Mouse (Mus musculus) spleen, adult 18-20 months (tissue): ENCODE results near the gene Trank1.
A peak's percentile ranks its signal among the peaks of the same experiment; 100 is the strongest.

ENCODE experiments used
- DNase-seq, 2 experiments: peaks; one replicate each; pipeline ENCODE4 v3.0.0; 2022; ENCODE audit warnings: mixed read lengths in 2 of 2

The Trank1 gene

GRCm38 (mm10) chr9:111304036-111304435, 7.5 kb upstream of the Trank1 start:
- no peak for DNase-seq

DNA sequence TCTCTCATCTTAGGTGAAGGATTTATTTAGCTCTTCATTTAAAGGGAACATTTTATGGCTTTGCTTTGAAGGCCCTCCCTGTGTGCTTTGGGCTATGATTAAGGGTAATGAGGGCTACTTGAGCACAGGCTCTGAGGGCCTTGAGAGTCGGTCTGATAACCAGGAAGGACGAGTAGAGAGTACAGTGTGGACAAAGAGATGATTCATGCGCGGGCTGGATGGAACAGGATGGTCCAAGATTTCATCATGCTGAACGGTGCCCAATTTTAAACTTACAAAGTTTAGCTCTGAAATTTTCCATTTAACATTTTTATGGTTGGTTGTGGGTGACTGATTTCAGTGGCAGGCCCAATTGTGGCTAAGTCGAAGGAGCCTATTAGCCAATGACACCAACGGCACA, 5.4 kb upstream of the Trank1 start:
- DNase-seq: no peak

DNA sequence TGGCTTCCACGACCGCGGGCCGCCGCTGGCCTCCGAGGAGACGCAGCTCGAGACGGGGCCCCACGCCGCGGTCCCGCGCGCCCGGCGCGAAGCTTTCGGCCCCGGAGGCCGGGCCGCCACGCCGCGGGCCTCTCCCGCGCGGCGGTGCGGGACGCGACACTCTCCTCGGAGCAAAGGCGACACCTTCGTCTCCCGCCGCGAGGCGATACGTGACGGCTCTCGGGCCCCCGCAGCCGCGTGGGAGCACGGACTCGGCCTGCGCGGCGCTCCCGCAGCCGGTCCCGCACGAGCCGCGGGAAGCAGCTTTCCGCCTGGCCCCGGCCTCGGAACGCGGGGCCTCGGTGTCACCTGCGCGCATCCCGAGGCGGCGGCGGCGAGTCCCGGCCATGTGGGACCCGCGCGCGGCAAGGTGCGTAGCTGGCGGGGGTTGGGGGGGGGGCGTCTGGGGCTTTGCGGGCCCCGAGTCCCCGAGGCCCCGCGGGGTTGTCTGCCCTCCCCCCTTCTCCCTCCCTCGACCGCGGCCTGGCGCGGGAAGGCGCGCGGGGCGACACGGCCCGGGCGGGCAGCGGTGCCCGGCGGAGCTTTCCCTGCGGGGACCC, 403 bp downstream of the Trank1 start:
- DNase-seq: no peak

DNA sequence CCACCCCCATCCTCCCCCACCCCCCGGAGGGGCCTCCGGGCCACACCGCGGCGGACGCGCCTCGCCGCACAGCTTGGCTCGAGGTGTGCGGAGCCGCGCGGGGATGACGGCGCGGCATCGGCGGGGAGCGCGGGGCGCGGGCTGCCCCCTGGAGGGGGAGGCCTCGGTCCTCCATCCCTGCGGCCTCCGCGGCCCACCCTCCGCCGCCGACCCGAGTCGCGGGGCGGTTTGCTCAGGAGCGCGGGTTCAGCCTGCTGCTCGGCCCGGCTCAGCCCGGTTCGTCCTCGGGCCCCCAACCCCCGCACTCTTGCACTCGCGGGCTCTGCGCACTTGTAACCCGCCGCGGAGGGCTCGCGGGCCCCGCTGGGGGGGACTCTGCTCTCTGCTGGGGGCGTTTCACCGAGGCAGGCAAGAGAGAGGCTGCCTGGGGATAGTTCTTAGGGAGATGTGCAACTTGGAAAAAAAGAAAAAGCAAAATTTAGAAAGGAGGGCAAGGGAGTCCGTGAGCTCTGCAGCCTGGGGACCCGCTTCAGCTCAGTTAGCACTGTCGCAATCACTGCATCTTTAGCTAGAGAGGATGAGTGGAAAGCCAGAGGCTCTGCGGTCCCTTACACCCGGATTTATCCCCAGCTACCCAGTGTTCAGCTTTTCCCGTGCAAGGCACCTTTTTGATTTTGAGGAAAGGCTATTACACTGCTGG, 1.1 kb downstream of the Trank1 start:
- DNase-seq: no peak

- no peak for DNase-seq
Measured at GRCm38 (mm10) chr9:111313299-111313698, 1.8 kb downstream of the Trank1 start.

DNA sequence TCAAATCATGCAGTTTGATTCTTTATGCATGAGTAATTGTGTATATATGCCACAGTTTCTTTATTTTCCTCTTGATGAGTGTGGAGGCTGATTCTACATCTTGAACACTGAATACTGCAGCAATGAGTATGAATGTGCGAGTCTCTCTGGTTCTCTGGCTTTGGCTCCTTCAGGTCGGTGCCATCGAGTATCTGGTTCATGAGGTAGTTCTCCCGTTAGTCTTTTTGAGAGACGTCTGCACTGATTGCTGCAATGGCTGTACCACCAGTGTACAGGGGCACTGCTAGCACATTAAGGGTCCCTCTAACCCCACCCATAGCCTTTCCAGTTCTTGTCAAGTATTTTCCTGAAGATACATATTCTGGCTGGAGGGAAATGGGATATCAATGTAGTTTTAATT, 2.3 kb downstream of the Trank1 start:
- DNase-seq: no peak

DNA sequence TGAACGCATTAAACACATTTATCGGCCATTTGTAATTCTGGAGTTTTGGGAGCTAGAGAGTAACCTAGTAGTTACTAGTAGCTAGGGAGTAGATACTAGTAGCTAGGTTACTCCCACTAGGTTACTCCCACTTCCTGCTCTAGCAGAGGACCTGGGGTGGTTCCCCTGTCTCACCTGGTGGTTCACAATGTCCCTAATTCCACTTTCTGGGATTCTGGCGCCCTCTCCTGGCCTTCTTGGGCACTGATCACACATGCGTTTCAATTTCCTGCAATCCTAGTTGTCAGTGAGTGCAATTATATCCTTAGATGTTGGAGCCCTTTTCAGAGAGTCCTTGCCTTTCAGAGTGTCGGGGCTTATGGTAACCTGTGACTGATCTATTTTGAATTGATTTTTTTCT, 2.7 kb downstream of the Trank1 start:
- peak in 1 of 2 experiments; percentile 19 for DNase-seq

GRCm38 (mm10) chr9:111320912-111321311, 9.4 kb downstream of the Trank1 start:
- DNase-seq: no peak

- DNase-seq: no peak
Measured at GRCm38 (mm10) chr9:111324881-111325280, 13.3 kb downstream of the Trank1 start.

GRCm38 (mm10) chr9:111329881-111330280, 18.3 kb downstream of the Trank1 start:
- DNase-seq: no peak

DNA sequence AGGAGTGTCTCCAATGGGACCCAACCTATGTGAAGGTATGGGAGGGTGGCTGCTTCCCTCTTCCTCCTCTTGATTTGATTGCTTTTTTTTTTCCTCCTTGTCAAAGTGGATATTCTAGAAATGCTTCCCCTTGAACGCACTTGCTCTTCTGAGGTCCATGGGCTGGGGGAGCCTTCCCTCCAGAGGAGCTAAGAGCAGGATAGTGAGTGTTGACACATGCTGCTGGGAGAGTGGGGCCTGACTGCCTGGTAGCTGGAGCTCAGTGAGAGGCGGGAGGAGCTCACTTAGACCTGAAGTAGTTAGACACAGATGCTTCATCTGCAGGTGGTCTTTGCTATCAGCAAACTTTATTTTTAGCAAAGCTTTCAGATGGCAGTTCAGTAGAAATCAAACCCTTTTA, 22.3 kb downstream of the Trank1 start:
- no peak for DNase-seq

DNA sequence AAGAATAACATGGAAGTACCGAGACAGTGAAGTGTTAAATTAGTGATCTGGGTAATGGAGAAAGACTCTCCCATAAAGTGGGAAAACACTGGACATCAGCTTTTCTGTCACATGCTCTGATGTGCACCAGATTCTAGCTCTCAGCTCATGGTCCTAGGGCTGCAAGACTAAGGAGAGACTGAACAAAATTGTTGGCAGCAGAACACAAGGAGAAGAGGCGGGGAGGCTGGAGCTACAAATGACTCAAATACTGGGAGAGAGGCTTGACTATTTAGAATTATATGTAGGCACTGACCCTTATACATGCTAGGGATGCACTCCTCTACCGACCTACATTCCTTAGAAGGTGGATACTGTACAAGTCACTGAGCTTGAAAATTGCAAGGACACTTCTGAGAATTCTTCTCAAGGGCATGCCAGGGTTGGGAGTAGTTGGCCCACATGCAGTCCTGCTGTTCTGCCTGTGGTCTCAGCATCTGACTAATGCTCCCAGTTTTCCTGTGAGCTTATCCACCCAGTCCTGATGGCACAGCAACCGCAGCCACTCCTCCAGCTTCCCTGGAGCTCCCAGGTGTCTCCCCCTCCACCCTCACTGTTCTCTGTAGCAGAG, 23.1 kb downstream of the Trank1 start:
- no peak for DNase-seq

DNA sequence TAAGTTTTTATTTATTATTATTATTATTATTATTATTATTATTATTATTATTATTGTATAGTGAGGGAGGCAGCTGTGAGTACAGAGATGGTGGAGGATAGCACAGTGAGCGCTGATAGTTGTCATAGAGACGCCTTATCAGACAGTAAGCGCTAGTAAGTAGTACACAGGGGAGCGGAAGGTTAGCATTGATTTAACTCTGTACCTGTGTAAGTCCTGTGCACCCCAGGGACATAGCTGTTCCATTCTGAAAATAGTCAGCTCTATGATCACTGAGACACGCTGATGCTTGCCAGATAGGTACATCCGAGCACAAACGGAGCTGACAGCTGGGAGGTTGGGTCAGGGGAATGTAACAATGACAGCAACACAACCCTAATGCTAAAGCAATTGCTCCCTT, 39.7 kb downstream of the Trank1 start:
- DNase-seq: no peak

GRCm38 (mm10) chr9:111351641-111352040, 40.1 kb downstream of the Trank1 start:
- DNase-seq: no peak

- no peak for DNase-seq
Measured at GRCm38 (mm10) chr9:111352646-111353045, 41.1 kb downstream of the Trank1 start.

DNA sequence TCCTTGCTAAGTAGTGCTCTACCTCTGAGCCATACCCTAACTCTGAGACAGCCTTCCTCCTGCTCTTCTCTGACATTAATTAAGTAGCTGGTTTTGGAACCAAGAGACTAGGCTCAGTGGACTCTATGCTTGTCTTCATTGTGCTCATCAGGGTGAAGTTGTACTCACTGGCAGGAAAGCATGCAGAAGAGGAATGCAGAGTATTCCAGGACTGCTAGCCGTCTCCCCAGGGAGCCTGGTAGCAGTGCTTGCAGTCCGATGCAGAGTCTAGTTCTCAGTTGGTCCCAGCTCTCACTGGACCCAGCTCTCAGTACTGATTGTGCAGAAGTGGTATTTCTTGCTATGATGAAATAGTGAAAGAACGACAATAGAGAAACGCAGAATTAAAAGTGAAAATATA, 43.5 kb downstream of the Trank1 start:
- DNase-seq: no peak

- no peak for DNase-seq
Measured at GRCm38 (mm10) chr9:111356386-111356785, 44.8 kb downstream of the Trank1 start.

DNA sequence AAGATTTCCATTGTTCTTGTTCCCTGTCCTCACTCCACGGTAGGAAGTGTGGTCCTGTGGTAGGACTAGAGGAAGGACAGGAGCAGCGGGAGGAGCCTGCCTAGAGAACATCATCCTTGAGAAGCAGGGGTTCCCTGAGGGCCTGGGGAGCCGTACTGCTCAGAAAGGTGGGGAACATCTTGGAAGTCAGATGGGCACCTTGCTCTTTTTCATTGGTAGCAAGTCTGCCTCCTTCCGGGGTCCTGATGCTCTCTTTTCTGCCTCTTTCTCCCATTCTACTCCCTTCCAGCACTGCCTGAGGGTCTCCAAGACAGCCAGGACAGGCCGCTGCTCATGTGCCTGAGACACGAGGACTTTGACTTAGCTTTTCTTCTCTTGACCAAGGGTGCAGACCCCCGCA, 52.1 kb downstream of the Trank1 start:
- no peak for DNase-seq

- no peak for DNase-seq
Measured at GRCm38 (mm10) chr9:111367713-111368112, 56.2 kb downstream of the Trank1 start.

DNA sequence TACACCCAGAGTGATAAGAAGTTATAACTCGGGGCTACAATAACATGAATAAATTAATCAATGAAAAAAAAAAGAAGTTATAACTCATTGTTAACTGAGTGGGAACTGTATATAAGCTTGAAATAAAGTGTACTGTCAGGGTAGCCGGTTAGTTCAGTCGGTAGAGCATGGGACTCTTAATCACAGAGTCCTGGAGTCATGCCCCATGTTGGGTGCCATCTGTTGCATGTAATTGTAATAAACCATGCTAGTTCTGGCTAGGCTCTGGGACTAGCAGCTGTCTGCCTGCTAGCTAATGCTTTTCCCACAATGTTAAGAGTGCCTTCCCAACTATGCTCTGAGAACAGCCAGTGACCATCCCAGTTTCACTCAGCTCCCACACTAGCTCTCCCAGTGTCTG, 60.5 kb downstream of the Trank1 start:
- DNase-seq: no peak

DNA sequence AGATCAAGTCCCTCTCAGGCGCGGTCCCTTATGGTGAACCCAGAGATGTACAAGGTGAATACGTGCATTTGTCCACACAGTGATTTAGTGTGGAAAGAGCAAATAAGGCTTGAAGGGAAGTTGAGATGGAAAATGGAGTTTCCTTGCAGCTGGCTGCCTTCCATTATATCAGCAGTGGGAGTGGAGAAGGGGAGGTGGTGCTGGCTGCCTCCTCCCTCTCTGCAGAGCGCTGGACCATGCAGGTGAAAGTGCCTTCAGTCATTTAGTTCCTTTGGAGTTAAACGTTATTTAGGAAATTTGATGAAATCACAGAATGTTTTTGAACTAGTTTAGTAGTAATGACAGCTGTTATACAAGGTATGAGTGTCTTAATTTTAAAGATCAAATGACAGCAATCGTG, 66.3 kb downstream of the Trank1 start:
- no peak for DNase-seq

GRCm38 (mm10) chr9:111381056-111382025, 69.8 kb downstream of the Trank1 start:
- DNase-seq: no peak

DNA sequence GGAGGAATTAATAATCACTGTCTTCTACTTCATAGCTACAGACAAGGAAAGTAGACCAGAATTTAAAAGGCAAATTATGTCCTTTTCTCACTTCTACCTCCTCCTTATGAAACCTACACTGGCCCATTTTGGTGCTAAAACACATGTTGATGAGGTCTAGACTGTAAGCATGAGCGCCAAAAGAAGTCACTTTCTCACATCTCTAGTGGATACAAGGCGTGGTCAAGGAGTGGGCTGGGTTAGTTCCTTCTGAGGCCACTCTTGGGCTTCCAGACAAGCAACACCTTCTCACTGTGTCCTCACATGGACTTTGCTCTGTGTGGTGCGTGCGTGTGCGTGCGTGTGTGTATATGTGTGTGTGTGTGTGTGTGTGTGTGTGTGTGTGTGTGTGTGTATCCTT, 70.9 kb downstream of the Trank1 start:
- DNase-seq: no peak
